Mouse (Mus musculus): Measurements from ENCODE around the gene Skp1a. TPM values are rescaled to one million over a fixed set of nuclear protein-coding genes. Genes with fewer than 3 reads are reported as not detected.

Gene Skp1a
- polyA plus RNA-seq, 1 experiment, result 417 TPM

- Histone ChIP-seq H3K4me3 (ENCODE audit: insufficient read depth, low read depth, low read length) (no peak overlapping the region), H3K27ac (replicated peaks; ENCODE audit: low read depth, low read length) (no peak overlapping the region), H3K4me1 (ENCODE audit: control insufficient read depth, insufficient read depth, insufficient read length, low read length) (peaks cover 3% of the 10 kb centered on the region; the same call in 1 of the 2 replicates)
These were observed 35.5 kb downstream of the Skp1a start for GRCm38 (mm10) chr11:52267271-52267670.

DNA sequence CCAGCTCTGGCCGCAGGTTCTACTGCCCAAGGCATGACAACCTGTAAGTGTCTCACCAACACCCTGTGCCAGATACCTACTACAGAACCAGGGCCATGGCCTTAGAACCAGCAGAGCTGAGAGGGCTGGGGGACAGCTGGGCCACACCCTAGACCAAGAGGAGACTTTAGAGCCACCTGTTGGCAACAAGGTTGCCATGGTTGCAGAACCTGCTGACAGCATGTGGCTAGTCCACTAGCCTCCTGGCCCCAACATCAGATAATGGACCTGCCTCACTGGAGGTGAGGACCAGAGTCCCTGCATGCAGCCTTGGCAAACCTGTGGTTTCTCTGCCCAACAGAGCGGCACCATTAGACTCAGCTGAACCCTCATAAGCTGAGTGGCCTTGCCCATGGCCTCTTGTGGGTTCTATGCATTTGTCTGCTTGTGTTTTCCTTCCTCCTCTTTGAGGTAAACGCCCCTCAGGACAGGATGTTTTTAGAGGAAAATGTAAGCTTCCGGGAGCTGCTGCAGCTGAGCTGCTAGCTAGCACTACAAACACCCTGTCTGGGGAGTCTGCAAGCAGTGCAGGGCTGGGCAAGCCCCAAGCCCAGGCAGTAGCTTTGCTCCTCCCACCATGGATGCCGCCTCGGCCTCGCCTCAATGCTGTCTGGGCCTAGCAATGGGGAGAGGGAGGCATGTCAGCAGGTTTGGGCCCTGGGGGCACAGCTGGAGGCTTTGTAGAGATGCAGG, 36.5 kb downstream of the Skp1a start:
- H3K4me3 ChIP-seq (ENCODE audit: insufficient read depth, low read depth, low read length), result no peak overlapping the region
- no peak overlapping the region for H3K27ac ChIP-seq (replicated peaks; ENCODE audit: low read depth, low read length)
- H3K4me1 ChIP-seq (ENCODE audit: control insufficient read depth, insufficient read depth, insufficient read length, low read length), result peaks cover 6% of the 10 kb centered on the region; the same call in 1 of the 2 replicates

- peaks cover 8% of the 10 kb centered on the region; the same call in 1 of the 2 replicates for H3K4me1 ChIP-seq (ENCODE audit: control insufficient read depth, insufficient read depth, insufficient read length, low read length)
- H3K27ac ChIP-seq (replicated peaks; ENCODE audit: low read depth, low read length), result no peak overlapping the region
- no peak overlapping the region for H3K4me3 ChIP-seq (ENCODE audit: insufficient read depth, low read depth, low read length)
These were observed 38.0 kb downstream of the Skp1a start for GRCm38 (mm10) chr11:52269841-52270240.

- H3K4me1 ChIP-seq (ENCODE audit: control insufficient read depth, insufficient read depth, insufficient read length, low read length), result peaks cover 8% of the 10 kb centered on the region; the same call in 1 of the 2 replicates
- no peak overlapping the region for H3K27ac ChIP-seq (replicated peaks; ENCODE audit: low read depth, low read length)
- no peak overlapping the region for H3K4me3 ChIP-seq (ENCODE audit: insufficient read depth, low read depth, low read length)
These were observed 40.1 kb downstream of the Skp1a start for GRCm38 (mm10) chr11:52271765-52272495.

DNA sequence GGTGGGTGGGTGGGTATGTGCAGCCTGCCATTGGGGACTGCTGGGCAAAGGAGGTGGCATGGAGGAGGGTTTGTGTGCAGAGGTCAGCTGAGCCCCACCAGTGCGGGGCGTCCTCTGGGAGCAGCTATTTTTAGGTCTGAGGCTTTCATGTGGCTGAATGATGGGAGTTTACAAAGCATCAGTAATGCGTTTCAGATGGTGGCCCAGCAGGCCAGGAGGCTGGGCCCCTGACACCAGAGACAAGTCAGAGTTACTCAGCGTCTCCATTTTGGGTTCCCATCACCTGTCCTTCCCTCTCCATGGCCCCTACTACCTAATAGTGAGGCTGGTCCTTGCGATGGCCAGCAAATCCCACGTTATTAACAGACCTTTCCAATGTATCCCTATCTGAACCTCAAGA, 40.8 kb downstream of the Skp1a start:
- no peak overlapping the region for H3K27ac ChIP-seq (replicated peaks; ENCODE audit: low read depth, low read length)
- H3K4me3 ChIP-seq (ENCODE audit: insufficient read depth, low read depth, low read length), result no peak overlapping the region
- peaks cover 8% of the 10 kb centered on the region; the same call in 1 of the 2 replicates for H3K4me1 ChIP-seq (ENCODE audit: control insufficient read depth, insufficient read depth, insufficient read length, low read length)

- Histone ChIP-seq H3K4me1 (ENCODE audit: control insufficient read depth, insufficient read depth, insufficient read length, low read length) (peaks cover 8% of the 10 kb centered on the region; the same call in 1 of the 2 replicates), H3K4me3 (ENCODE audit: insufficient read depth, low read depth, low read length) (no peak overlapping the region), H3K27ac (replicated peaks; ENCODE audit: low read depth, low read length) (no peak overlapping the region)
These were observed 41.6 kb downstream of the Skp1a start for GRCm38 (mm10) chr11:52273183-52273941.

- Histone ChIP-seq H3K4me3 (ENCODE audit: insufficient read depth, low read depth, low read length) (no peak overlapping the region), H3K27ac (replicated peaks; ENCODE audit: low read depth, low read length) (no peak overlapping the region), H3K4me1 (ENCODE audit: control insufficient read depth, insufficient read depth, insufficient read length, low read length) (peaks cover 7% of the 10 kb centered on the region; the same call in 1 of the 2 replicates)
These were observed 42.1 kb downstream of the Skp1a start for GRCm38 (mm10) chr11:52273942-52274330.

DNA sequence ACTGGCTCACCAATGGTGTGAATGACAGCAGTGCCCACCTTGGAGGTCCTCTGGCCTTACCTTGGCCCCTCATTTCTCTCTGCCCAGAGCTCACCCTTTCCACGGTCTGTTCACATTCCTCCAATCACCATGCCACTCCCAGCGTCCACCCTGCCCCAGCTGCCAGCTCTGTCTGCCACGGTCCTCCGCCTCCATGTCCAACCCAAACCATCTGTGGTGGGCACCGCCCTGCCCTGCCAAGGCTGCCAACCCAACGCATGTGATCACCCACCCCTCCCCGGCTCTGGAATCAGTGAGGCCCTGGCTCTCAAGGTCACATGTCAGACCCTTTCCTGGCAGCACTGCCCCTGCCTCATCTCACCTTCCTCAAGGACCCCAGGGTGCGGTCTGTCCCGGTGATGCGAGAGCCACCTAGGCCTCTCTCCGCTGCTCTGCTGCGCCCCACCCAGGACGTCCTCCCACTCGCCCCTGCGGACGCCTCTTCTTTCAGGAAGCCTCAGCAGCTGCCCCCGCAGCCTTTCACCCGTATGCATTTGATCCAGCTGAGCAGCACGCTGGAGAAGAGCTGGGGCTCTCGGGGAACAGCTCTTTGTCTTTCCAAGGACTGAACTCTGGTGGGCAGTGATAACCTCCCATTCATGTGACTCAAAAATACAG, 42.8 kb downstream of the Skp1a start:
- no peak overlapping the region for H3K4me3 ChIP-seq (ENCODE audit: insufficient read depth, low read depth, low read length)
- no peak overlapping the region for H3K27ac ChIP-seq (replicated peaks; ENCODE audit: low read depth, low read length)
- H3K4me1 ChIP-seq (ENCODE audit: control insufficient read depth, insufficient read depth, insufficient read length, low read length), result peaks cover 5% of the 10 kb centered on the region; the same call in 1 of the 2 replicates

GRCm38 (mm10) chr11:52275366-52275765, 43.6 kb downstream of the Skp1a start:
- Histone ChIP-seq H3K4me1 (ENCODE audit: control insufficient read depth, insufficient read depth, insufficient read length, low read length) (peaks cover 5% of the 10 kb centered on the region; the same call in 1 of the 2 replicates), H3K4me3 (ENCODE audit: insufficient read depth, low read depth, low read length) (no peak overlapping the region), H3K27ac (replicated peaks; ENCODE audit: low read depth, low read length) (no peak overlapping the region)

DNA sequence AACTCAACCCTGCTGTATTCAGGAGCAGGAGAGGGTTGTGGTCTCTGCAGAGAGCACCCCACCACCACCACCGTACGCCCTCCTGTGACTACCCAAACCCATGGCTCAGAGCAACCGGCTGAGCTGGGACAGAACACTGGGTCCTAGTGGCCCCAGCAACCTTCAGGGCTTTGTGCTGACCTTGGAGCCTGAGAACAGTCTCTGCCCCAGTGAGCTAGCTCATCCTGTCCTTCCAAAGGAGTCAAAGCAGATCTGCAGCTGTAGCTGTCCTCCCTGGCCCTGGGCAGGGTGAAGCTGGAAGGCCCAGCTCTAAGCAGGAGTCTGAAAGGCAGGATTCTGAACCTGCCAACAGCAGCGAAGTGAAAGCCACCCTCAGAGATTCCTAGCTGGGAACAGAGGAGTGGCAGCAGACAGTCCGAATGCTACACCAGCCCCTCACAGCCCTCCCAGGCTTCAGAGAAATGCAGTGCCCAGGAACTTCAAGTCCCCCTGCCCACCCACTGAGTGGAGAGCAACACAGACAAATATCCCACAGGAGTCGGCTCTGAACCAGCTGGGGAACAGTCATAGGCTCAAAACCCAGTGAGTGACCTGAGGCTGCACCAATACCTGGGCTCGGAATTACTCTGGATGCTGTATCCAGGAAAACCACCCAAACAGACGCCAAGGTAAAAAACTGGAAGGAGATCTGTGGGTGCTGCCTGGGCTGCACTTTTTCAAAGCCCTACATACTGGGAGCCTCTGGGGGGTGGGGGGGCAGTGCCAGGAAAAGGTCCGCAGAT, 44.2 kb downstream of the Skp1a start:
- no peak overlapping the region for H3K27ac ChIP-seq (replicated peaks; ENCODE audit: low read depth, low read length)
- H3K4me3 ChIP-seq (ENCODE audit: insufficient read depth, low read depth, low read length), result no peak overlapping the region
- H3K4me1 ChIP-seq (ENCODE audit: control insufficient read depth, insufficient read depth, insufficient read length, low read length), result peaks cover 5% of the 10 kb centered on the region; the same call in 1 of the 2 replicates

- no peak overlapping the region for H3K4me3 ChIP-seq (ENCODE audit: insufficient read depth, low read depth, low read length)
- peaks cover 5% of the 10 kb centered on the region; the same call in 1 of the 2 replicates for H3K4me1 ChIP-seq (ENCODE audit: control insufficient read depth, insufficient read depth, insufficient read length, low read length)
- no peak overlapping the region for H3K27ac ChIP-seq (replicated peaks; ENCODE audit: low read depth, low read length)
These were observed 45.2 kb downstream of the Skp1a start for GRCm38 (mm10) chr11:52276961-52277391.

DNA sequence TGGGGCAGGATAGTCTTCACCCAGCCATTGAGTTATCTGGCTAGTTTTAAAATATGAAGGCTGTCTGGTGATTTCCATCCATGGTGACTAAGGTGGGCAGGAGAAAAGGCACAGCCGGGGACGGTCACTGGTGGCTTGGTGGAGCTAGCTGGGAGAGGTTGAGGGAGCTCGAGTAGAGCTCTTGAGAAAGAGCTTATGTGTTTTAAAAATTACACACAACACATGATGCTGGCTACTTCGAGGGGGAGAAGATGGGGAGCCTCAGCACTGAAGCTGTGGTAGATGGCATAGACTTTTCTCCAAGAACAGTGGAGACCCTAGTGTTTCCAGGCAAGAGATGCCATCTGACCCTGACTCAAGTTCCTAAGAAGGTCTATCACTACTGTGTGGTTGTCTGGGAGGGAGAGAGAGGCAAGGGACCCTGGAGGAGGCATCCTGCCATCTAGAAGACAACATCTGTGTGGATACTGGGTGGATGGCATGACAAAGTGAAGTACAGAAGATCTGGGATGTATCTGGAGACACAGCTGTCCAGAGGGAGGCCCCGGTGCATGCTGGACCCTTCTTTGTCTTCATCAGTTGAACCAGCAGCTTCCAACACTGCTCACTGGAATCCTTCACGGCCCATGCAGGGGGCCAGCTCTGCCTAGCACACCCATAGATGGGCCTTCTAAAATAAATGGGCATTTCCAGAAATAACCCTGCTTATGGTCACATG, 45.8 kb downstream of the Skp1a start:
- H3K27ac ChIP-seq (replicated peaks; ENCODE audit: low read depth, low read length), result no peak overlapping the region
- H3K4me3 ChIP-seq (ENCODE audit: insufficient read depth, low read depth, low read length), result no peak overlapping the region
- H3K4me1 ChIP-seq (ENCODE audit: control insufficient read depth, insufficient read depth, insufficient read length, low read length), result peaks cover 5% of the 10 kb centered on the region; the same call in 1 of the 2 replicates

- peaks cover 3% of the 10 kb centered on the region; the same call in 1 of the 2 replicates for H3K4me1 ChIP-seq (ENCODE audit: control insufficient read depth, insufficient read depth, insufficient read length, low read length)
- no peak overlapping the region for H3K4me3 ChIP-seq (ENCODE audit: insufficient read depth, low read depth, low read length)
- H3K27ac ChIP-seq (replicated peaks; ENCODE audit: low read depth, low read length), result no peak overlapping the region
These were observed 46.4 kb downstream of the Skp1a start for GRCm38 (mm10) chr11:52278164-52278563.

Data from brown adipose tissue, adult 24 weeks (tissue).